Mouse (Mus musculus) kidney, adult 2 months (tissue): ENCODE data around the gene Sirt4. TPM values are rescaled to one million over a fixed set of nuclear protein-coding genes. Genes with fewer than 3 reads are reported as not detected.

ENCODE experiments used
- DNase-seq: peaks from one replicate; pipeline ENCODE4 v3.0.0; 2021
- H3K27ac ChIP-seq: fragments of 200-500 bp; 2 replicates; pipeline ENCODE4 v1.5.1; 2012; ENCODE audit warnings: low read depth, low read length, control low read depth, inconsistent platforms; ENCODE audit not compliant: insufficient read depth
- H3K27me3 ChIP-seq: fragments of 200-500 bp; replicated peaks from 2 replicates; pipeline ENCODE4 v1.6.1; 2012; ENCODE audit warnings: mild to moderate bottlenecking, moderate library complexity, low read length, inconsistent platforms; ENCODE audit not compliant: control insufficient read depth, insufficient read depth
- H3K36me3 ChIP-seq: fragments of 200-500 bp; 2 replicates; pipeline ENCODE4 v1.6.1; 2012; ENCODE audit warnings: mild to moderate bottlenecking, moderate library complexity, low read length, inconsistent platforms; ENCODE audit not compliant: control insufficient read depth, insufficient read depth
- H3K4me1 ChIP-seq: fragments of 200-500 bp; 2 replicates; pipeline ENCODE4 v1.6.1; 2011; ENCODE audit warnings: low read length; ENCODE audit not compliant: control insufficient read depth, insufficient read depth
- H3K4me3 ChIP-seq: fragments of 200-500 bp; 2 replicates; pipeline ENCODE4 v1.5.1; 2011; ENCODE audit warnings: mild to moderate bottlenecking, low read depth, low read length, control low read depth; ENCODE audit not compliant: insufficient read depth
- CTCF ChIP-seq: fragments of 200-500 bp; conservative IDR thresholded peaks from 2 replicates; pipeline ENCODE4 v1.5.1; 2011; ENCODE audit warnings: low read depth, mild to moderate bottlenecking, control low read depth, low read length, moderate library complexity, mixed read lengths; ENCODE audit not compliant: insufficient read depth, insufficient read length
- POLR2A ChIP-seq: fragments of 200-500 bp; IDR thresholded peaks from one replicate; pipeline ENCODE4 v1.6.1; 2011; ENCODE audit warnings: low read depth, low read length, control low read depth
- WGBS: fragments of 180-500 bp; shearing (Covaris S2); methylation state at CpG from one replicate; pipeline ENCODE4 v1.1.7; 2018; 5-methylcytosine and 5-hydroxymethylcytosine counted together
- polyA plus RNA-seq: library from polyadenylated mRNA; depleted of rRNA; stranded (reverse); fragments of >200 nt; gene quantifications from 2 replicates; pipeline ENCODE4 v1.2.3, GENCODE M21; 2012

The Sirt4 gene
- polyA plus RNA-seq, 1 experiment, result 34.0 TPM

DNA sequence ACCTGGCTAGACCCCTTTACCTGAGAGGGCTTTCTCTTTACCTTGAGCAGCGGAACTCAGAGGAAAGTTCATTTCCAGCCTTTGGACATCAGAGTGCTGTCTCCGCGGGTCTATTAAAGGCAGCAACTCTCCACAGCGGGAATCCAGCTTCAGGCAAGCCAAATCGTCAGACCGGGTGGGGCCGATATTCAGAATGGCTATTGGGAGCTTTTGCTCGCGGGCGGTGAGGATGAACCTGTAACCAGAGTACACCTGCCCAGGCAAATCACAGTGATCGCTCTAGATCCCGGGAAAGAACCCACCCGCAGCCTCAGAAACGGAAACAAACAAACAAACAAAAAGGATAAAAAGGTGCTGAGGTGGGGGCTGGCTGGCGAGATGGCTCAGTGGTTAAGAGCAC is 5.0 kb downstream of the Sirt4 start:
- DNase-seq, result no peak
- H3K27ac ChIP-seq, result no peak overlapping the region
- H3K4me1 ChIP-seq, result 0 out of 2 replicates have a peak, but pooled peaks cover 3% of the 10 kb centered on the region
- no peaks in the 10 kb centered on the region; the same call in 1 of the 2 replicates for H3K36me3 ChIP-seq
- TF ChIP-seq CTCF, result no peak
- TF ChIP-seq POLR2A, result no peak
- 83% methylated on average over 15 of the region's 15 CpGs for WGBS
- no peaks in the 10 kb centered on the region for H3K27me3 ChIP-seq
- no peak overlapping the region for H3K4me3 ChIP-seq

DNA sequence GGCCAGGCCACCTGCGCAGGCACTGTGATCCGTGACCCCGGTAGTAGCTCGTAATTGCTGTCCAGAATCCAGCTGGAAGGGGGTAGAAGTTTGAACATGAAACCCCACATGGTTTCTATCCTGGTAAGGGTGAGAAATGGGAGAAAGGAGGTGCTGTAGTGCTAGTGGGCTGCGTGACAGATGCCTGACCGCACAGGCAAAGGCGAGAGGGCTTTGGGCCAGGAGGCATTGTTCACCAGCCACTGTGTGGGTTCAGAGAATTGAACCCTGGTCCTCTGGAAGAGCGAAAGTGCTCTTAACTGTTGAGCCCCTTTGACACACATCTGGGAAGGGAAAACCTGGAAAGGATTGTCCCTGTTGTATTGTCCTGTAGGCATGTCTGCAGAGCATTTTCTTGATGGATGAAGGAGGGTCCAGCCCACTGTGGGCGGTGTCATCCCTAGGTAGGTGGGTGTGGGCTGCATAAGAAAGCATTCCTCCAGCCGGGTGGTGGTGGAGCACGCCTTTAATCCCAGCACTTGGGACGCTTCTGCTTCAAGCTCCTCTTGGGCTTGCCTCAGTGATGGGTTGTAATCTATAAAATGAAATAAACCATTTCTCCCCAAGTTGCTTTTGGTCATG is 8.3 kb downstream of the Sirt4 start:
- peak overlapping the region; percentile 38; the same call in 1 of the 2 replicates for H3K4me3 ChIP-seq
- 39% methylated on average over 12 of the region's 12 CpGs for WGBS
- no peak for TF ChIP-seq POLR2A
- TF ChIP-seq CTCF, result no peak
- DNase-seq, result no peak
- H3K36me3 ChIP-seq, result no peaks in the 10 kb centered on the region; the same call in 1 of the 2 replicates
- no peaks in the 10 kb centered on the region for H3K27me3 ChIP-seq
- H3K27ac ChIP-seq, result no peak overlapping the region
- H3K4me1 ChIP-seq, result 0 out of 2 replicates have a peak, but pooled peaks cover 3% of the 10 kb centered on the region

DNA sequence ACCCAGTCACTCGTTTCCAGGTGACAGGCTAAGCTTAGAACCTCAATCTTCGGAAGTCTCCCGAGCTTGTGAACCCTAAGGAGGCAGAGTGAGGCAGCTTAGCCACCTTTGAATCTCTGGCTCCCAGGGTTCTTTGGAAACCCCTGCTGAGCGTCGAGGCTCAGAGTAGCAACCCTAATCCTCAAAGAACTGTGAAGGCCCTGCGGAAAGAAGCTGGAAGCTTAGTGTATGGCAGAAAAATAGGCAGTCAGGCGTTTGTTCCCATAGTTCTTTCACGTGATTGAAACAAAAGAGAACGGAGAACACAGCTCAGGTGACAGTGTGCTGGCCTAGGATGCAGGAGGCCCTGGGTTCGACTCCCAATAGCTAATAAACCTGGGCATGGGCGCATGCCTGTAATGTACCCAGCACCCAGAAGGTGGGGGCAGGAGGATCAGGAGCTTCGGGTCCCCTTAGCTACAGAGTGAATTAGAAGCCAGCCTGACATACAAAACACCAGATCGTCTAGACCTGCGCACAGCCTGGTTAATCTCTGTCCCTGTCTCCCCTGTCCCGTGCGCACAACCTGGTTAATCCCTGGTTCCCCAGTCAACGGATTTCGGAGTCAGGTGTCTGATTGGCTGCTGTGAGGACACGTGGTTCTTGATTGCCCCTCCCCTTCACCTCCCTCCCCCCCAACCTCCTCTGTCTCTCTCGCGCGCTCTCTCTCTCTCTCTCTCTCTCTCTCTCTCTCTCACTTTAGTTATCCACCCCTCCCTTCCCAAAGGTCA is 9.0 kb downstream of the Sirt4 start:
- Histone ChIP-seq H3K27me3 (no peaks in the 10 kb centered on the region), H3K4me1 (0 out of 2 replicates have a peak, but pooled peaks cover 3% of the 10 kb centered on the region), H3K36me3 (no peaks in the 10 kb centered on the region; the same call in 1 of the 2 replicates), H3K27ac (no peak overlapping the region), H3K4me3 (peak overlapping the region; percentile 38)
- TF ChIP-seq CTCF, result no peak
- TF ChIP-seq POLR2A, result no peak
- 23% methylated on average over 22 of the region's 22 CpGs for WGBS
- peak; percentile 82 for DNase-seq

DNA sequence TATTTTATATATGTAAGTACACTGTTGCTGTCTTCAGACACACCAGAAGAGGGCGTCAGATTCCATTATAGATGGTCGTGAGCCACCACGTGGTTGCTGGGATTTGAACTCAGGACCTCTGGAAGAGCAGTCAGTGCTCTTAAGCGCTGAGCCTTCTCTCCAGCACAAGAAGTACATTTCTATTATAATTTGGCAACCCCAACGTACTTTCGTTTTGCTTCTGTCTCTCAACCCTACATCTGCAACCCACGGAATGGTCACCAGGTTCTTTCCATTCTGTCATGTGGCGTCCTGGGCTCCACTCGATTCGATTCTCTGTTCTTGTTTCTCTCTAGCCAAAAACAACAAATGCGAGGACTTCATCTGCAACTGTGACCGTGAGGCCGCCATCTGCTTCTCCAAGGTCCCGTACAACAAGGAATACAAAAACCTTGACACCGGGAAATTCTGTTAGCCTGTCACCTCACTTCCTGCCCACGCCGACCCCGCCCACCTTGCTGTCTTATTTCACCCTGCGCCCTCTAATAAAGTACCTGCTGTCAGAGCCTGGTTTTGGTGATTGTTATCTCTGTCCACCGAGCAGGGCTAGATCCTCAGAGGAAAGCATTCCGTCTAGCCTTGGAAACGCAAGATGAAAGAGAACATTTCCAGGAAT is 10.2 kb downstream of the Sirt4 start:
- Histone ChIP-seq H3K27ac (no peak overlapping the region), H3K4me3 (peak overlapping the region; percentile 28), H3K4me1 (0 out of 2 replicates have a peak, but pooled peaks cover 3% of the 10 kb centered on the region), H3K36me3 (no peaks in the 10 kb centered on the region), H3K27me3 (no peaks in the 10 kb centered on the region)
- no peak for TF ChIP-seq CTCF
- no peak for TF ChIP-seq POLR2A
- DNase-seq, result no peak
- 58% methylated on average over 22 of the region's 22 CpGs for WGBS

DNA sequence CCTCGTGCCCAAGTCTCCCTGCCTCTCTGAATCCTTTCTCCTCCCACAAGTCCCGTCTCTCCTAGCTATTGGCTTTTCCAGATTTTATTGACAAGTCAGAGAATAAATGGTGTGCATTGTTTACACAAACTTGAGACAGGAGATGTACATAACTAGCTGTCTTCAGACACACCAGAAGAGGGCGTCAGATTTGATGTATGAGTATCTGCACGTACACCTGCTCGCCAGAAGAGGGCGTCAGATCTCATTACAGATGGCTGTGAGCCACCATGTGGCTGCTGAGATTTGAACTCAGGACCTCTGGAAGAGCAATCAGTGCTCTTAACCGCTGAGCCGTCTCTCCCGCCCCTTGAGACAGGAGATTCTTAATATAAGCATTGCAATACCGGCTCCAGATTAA is 11.3 kb downstream of the Sirt4 start:
- no peaks in the 10 kb centered on the region for H3K27me3 ChIP-seq
- DNase-seq, result no peak
- WGBS, result 74% methylated on average over 10 of the region's 10 CpGs

DNA sequence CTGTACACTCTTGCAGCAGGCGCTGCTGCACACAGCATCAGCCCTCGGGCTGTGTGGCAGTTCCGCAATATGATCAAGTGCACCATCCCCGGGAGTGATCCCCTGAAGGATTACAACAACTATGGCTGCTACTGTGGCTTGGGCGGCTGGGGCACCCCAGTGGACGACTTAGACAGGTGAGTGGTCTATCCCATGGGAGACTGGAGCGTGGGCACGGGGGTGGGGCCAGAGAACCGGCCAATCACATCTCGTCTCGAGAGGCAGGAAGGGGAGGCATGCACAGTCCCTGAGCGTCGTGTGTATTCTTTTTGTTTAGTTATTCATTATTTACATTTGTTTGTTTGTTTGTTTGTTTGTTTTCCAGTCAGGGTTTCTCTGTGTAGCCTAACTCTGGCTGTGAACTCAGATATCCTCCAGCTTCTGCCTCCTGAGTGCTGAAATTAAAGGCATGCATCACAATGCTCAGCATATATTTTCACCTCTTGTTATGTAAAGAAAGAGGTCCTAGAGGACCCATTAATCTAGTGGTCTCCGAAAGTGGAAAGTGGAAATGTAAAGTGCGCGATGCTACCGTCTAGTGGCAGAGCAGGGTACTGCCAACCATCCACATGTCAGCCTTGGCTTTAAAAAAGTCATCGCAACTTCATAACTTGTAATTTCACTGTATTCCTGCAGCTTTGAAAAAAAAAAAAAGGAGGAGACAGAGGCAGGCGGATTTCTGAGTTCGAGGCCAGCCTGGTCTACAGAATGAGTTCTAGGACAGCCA is 13.6 kb downstream of the Sirt4 start:
- no peaks in the 10 kb centered on the region for H3K27me3 ChIP-seq
- no peak overlapping the region for H3K4me3 ChIP-seq
- TF ChIP-seq POLR2A (no peak), CTCF (peak; percentile 81)
- peak; percentile 54 for DNase-seq
- no peak overlapping the region for H3K27ac ChIP-seq
- H3K4me1 ChIP-seq, result 0 out of 2 replicates have a peak, but pooled peaks cover under 1% of the 10 kb centered on the region
- WGBS, result 30% methylated on average over 20 of the region's 20 CpGs
- no peaks in the 10 kb centered on the region for H3K36me3 ChIP-seq

More for the DNA sequence above, 11.3 kb downstream of the Sirt4 start:
- Histone ChIP-seq H3K27ac (no peak overlapping the region), H3K4me3 (no peak overlapping the region), H3K4me1 (0 out of 2 replicates have a peak, but pooled peaks cover 3% of the 10 kb centered on the region), H3K36me3 (no peaks in the 10 kb centered on the region)
- TF ChIP-seq POLR2A (no peak), CTCF (0 out of 2 replicates have a peak, but pooled peaks have one; percentile 11)
